Mouse (Mus musculus) cerebellum, postnatal 25 days (tissue): ENCODE results near the gene Angptl3.

ENCODE experiments used
- DNase-seq, 2 experiments: peaks; one replicate each; pipeline ENCODE4 v3.0.0; 2021; ENCODE audit warnings: mixed read lengths in 2 of 2

Angptl3 gene

DNA sequence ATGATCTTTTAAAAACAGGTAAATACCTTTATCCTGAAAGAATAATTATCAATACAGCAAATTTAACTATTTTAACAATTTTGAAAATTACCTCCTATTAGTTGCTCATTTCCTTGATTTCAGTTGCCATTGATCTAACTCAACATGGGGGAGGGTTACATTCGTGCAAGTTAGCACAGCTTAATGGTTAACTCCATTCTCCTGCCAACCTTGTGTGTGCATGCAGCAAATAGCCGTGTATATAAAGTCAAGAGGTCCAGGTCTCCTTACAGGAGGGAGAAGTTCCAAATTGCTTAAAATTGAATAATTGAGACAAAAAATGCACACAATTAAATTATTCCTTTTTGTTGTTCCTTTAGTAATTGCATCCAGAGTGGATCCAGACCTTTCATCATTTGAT, at the start of gene Angptl3:
Angptl3 (plus strand) TSS at position 269 of the 400 bp plus-strand sequence.
- no peak for DNase-seq

DNA sequence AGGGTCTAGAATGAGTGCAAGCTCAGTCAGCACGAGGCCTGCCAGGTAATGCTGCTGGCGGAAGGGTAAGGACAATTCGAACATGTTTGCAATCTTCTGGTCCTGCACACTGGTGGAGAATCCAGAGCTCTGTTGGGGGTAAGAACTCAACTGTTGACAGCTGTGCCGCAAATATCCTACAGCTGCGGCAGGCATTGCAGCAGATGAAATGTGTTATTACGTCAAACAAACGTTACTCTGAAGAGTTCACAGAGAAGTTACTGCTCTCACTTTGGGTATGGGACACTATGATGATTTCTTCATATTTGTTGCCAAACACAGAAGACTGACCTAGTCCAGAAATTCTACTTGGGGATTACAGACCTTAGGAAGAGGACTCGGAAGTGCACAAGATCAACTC, 46.1 kb upstream of the Angptl3 start:
- no peak for DNase-seq

GRCm38 (mm10) chr4:98993491-98993890, 37.3 kb upstream of the Angptl3 start:
- DNase-seq, result no peak

DNA sequence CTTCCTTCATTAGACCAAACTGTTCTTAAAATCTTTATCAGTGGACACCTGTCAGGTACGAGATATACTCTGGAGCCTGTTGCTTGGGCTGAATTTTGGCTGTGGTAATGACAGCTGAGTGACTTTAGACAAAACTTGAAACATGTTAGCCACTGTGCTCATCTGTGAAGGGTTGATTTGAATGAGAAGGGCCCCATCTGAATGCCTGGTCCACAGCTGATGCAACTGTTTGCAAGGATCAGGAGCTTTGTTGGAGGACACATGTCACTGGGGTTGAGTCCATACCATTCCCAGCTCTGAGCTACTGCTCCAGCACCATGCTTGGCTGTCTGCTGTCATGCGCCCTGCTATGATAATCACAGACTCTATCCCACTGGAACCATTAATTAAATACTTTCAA, 25.2 kb upstream of the Angptl3 start:
- DNase-seq, result no peak

- DNase-seq, result no peak
These were observed 24.4 kb upstream of the Angptl3 start for GRCm38 (mm10) chr4:99006319-99006718.

GRCm38 (mm10) chr4:99011039-99011438, 19.7 kb upstream of the Angptl3 start:
- no peak for DNase-seq

GRCm38 (mm10) chr4:99022221-99022620, 8.5 kb upstream of the Angptl3 start:
- DNase-seq, result no peak

- no peak for DNase-seq
These were observed 2.4 kb upstream of the Angptl3 start for GRCm38 (mm10) chr4:99028377-99028776.

DNA sequence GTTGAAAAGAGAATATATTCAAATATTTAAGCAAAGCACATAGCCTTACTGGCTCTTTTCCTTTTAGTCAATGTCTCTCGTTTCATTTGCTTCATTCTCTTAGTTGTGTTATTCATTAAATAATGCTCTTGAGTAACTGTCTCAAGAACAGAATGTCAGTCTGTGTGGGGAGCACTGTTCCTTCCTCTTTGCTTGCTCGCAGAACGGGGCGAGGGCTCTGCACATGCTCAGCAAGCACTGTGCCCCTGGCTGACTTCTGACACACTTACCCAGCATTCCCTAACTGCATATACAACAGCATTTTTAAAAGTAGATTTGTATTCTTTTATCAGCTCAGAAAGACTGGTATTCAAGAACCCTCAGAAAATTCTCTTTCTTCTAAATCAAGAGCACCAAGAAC, 2.2 kb downstream of the Angptl3 start:
- no peak for DNase-seq

DNA sequence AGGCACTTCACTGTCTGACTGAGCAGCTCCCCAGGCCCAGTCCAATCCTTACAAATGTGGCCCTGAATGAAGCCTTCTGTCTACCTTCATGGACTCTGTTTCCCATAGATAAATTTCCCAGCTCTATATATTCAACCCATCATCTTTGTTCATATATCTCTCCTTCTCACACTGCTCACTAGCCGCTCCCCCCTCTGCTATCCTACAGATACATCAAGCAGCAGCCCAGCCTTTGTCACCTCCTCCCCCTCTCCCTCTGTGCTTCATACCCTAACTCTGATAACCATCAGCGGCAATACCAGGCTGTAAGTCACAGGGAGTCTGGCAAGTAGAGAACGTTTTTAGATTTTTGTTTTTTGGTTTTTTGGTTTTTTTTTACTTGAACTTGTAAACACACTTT, 14.1 kb downstream of the Angptl3 start:
- no peak for DNase-seq

- no peak for DNase-seq
These were observed 15.7 kb downstream of the Angptl3 start for GRCm38 (mm10) chr4:99046471-99046870.

DNA sequence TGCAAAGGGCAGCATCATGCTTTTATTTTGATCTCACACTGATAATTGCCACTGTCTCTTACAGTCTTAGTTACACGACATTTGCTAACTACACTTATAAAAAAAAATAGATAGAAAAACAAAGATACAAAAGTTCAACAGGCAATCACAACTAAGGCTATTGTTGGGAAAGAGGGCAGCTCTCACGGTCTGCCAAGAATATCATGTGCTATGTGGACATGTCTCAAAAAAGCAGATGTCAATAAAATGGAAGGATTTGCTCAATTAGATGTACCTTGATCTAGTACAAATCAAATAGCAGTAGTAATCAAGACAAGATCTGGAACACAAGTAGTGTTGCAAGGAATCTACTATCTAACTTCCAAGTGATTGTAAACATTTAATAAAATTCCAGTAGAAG, 17.8 kb downstream of the Angptl3 start:
- no peak for DNase-seq

- DNase-seq, result no peak
These were observed 33.8 kb downstream of the Angptl3 start for GRCm38 (mm10) chr4:99064524-99064923.

DNA sequence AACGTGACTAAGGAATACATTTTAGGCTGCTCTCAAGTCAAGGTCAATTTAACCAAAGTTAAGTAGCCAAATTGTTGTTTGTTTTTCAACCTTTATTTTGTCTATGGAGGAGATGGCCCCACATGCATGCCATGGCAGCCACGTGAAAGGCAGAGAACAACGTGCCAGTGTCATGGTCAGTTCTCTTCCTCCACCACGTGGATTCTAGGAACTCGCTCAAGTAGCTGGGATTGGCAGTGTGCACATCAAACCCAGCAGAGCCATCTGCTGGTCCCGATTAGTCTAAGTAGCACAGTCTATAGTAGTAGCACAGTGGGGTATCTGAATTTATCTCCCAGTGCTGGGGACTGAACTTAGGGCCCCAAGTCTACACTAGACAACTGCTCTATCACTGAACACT, 38.1 kb downstream of the Angptl3 start:
- no peak for DNase-seq

DNA sequence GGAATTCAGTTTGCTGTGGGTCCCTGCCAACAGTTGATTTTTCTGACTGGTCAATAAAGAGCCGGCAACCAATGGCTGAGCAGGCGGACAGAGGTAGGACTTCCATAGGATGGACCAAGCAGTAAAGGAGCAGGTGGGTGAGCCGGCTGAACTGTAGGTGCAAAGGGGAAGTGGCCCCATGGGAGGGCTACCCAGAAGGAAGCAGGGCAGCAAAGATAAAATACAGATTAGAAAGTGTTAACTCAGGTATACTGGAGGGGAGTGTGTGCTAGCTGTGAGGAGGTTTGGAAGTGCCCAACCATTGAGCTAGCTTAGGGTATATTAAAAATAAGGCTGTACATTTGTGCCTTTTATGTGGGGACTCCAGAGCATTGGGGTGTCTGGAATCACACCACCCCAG, 47.3 kb downstream of the Angptl3 start:
- no peak for DNase-seq

GRCm38 (mm10) chr4:99081169-99081568, 50.4 kb downstream of the Angptl3 start:
- no peak for DNase-seq

GRCm38 (mm10) chr4:99083862-99084261, 53.1 kb downstream of the Angptl3 start:
- DNase-seq, result no peak

DNA sequence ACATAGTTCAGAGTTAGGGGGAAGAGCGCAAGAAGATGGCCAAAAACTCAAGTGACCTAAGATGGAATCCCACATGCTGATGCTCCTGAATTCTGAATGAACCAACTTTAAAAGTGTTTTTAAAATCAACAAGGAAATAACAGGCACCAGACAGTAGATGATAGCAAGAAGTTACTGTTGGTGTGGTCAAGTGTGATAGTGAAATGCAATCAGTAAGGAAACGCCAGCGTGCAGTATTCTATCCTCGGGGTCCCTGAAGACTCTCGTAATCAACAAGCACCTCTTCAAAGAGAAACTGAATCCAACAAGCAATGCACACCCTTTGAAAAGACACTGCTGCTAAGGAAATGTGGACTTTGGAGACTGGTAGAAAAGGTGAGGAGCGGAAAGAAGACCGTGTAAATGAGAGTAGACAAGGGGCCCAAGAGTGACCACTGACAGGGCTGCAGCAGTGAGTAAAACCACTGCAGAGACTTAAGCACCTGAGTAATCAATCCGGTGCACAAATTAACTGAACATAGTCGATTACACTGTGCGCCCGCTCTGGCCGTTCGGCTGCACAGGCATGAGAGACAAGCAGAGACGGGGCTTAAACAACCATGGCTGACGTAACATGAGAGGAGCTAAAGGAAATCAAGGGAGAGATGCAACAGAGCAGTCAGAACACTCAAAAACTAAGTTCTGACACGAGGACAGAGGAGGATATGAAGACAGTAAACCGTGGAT, 57.2 kb downstream of the Angptl3 start:
- DNase-seq, result no peak

DNA sequence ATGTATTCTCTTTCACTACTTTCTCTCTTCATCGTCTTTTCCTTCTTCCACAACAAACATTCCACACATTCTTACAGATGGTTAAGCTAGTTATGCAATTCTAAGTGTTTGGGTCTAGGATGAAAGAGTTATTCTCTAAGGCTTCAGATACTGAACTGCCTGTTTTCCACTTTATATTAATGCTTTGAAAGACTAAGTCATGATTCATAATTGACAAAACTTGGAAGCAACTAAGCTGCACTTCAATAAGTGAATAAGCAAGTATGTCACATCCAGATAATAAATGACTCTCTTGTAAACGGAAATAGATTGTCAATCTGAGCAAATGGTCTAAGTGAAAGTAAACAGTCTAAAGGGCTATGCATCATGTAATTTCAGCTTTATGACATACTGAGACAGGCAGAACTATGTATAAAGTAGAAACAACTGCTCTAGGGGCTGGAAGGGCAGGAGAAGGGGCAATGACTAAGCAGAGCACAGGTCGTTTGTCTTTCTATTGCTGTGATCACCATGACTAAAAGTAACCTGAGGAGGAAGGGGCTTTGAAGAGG, 60.5 kb downstream of the Angptl3 start:
- DNase-seq, result no peak

DNA sequence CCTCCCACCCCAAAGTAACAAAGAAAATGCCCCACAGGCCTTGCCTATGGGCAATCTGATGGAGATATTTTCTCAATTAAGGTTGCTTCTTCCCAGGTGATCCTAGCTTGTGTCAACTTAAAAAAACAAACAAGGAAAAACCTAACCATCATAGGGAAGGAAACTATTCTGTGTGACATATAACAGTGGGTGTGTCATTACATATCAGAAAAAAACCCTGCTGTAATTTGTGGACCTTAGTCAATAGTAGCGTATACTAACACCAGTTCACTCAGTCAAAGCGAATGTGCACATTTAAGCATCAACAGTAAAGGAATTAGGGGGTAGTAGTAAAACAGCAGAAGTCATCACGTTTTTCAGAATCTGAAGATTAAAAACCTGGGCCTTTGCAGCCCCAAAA, 61.0 kb downstream of the Angptl3 start:
- DNase-seq, result no peak
